Mouse (Mus musculus): Measurements from ENCODE around the gene Elane.

- TF ChIP-seq CTCF (IDR thresholded peaks at IDR 0.05; ENCODE audit: borderline replicate concordance, control insufficient read depth, extremely low read depth, insufficient read depth, low read length, poor library complexity) (no peak), POLR2A (IDR thresholded peaks at IDR 0.05; ENCODE audit: control insufficient read depth, extremely low read depth, insufficient read depth, low read length, poor library complexity) (peak; percentile 25; the same call in 1 of the 2 replicates)
Measured at GRCm38 (mm10) chr10:79840644-79841551, 45.1 kb upstream of the Elane start.
